Mouse (Mus musculus) embryonic fibroblast, embryonic 13.5 days (primary cell): Measurements from ENCODE around the gene Eva1b.

ENCODE experiments used
- CTCF ChIP-seq: IDR thresholded peaks from 2 replicates; pipeline ENCODE4 v1.5.1; 2011; ENCODE audit warnings: mild to moderate bottlenecking, control low read depth, low read length, moderate library complexity, borderline replicate concordance; ENCODE audit not compliant: insufficient read depth
- POLR2A ChIP-seq: IDR thresholded peaks from 2 replicates; pipeline ENCODE4 v1.6.1; 2011; ENCODE audit warnings: low read depth, mild to moderate bottlenecking, control low read depth, low read length, moderate library complexity

DNA sequence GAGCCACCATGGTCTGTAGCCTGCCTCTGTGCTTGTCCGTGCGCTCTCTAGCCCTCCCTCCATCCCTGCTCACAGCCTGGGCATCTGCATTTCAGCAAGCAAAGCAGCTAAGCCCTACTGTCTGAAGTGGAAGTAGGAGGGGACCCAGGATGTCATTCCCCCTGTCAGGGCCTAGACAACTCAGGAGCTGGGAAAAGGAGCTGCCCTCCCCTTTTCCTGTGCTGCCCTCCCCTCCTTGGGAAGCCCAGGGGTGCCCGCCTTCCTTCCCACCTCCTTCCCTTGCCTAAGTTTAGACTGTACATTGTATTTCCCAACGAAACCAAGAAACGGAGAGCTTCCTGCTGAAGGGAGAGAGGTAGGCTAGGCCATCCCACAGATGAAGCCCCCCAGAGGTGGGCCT is 6.5 kb upstream of the Eva1b start:
- TF ChIP-seq CTCF: no peak
- no peak for TF ChIP-seq POLR2A
